Mouse (Mus musculus): ENCODE results near the gene Cox6b2.
A peak's percentile ranks its signal among the peaks of the same experiment; 100 is the strongest.
"Not testable (repeated sequence)": the region's sequence is repeated elsewhere in the genome, so short reads cannot be mapped to it uniquely, and the experiment has no call there.

Cox6b2 gene

DNA sequence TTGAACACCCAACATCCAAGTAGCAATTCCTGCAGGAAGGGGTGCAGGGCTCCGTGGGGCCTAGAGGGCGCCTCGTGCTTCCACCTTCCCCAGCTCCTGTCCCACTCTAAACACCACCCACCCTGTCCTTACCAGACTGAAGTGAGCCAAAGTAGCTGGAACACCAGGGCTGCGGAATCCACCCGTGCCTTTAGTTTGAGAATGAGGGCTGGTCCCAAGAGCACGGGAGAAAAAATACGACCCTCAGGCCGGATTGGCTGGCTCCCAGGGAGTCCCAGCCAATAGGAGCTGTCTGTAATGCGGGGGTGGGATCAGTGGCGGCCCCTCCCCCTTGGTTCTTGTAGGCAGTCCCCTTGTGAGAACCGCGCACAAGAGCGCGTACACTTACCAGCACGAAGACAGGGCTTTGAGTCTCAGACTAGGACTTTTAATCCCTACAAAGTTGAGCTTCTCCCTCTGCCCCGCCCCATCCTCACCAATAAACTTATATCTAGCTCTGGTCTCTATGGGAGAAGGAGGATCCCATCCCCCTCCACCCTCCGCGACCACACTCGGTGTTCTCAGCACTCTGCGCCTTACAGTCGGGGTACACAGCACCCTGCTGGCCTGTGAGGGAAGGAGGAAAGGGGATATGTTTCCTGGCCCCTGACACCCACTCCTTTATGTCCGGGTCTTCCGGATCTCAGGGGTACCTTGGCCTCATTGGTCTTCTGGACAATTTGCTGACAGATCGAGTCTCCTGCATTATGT, at the start of gene Cox6b2:
TSS of gene Cox6b2 (minus strand) at position 274 of the 750 bp plus-strand sequence.
- DNase-seq (ENCODE audit: low spot score): peak; percentile 91

DNA sequence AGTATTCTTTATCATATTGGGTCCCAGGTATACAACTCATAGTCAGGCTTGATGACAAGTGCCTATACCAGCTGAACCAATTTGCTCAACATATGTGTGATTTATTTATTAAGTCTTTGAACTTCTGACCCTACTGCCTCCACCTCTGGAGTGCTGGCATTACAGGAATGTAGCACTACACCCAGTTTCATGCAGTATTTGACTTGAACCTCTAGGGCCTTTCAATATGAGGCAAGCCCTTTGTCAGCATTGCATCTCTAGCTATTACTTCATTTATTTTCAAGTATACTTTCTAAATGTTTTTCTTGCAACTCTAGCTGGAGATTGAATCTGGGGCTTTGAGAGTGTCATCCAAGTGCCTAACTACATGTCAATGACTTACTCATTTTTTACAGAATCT, 49.4 kb upstream of the Cox6b2 start:
- DNase-seq (ENCODE audit: low spot score): no peak

DNA sequence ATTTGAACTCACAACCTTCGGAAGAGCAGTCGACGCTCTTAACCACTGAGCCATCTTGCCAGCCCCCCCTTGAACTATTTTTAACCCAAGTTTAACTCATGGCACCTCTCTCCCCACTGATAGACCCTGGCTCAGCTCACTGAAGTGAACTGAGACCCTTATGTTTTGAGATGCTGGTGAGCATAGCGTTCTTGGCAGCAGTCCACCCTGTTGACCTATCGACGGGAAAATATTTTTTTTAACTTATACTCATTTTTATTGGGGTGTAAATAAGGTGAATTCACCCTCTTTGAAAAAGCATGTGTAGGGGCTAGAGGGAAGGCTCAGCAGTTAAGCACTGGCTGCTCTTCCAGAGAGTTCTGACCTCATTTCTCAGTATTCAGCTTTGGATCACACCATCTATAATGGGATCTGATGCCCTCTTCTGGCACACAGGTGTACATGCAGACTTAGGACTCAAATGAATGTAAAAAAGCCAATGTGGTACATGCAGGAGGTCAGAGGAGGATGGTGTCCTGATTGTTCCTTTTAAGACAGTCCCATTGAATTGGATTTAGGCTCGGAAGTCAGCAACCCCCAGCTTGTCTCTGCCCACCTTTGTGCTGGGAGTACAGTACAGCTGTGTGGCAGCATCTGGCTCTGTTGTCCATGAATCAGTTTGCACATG, 43.0 kb upstream of the Cox6b2 start:
- peak; percentile 65 for DNase-seq (ENCODE audit: low spot score)

DNA sequence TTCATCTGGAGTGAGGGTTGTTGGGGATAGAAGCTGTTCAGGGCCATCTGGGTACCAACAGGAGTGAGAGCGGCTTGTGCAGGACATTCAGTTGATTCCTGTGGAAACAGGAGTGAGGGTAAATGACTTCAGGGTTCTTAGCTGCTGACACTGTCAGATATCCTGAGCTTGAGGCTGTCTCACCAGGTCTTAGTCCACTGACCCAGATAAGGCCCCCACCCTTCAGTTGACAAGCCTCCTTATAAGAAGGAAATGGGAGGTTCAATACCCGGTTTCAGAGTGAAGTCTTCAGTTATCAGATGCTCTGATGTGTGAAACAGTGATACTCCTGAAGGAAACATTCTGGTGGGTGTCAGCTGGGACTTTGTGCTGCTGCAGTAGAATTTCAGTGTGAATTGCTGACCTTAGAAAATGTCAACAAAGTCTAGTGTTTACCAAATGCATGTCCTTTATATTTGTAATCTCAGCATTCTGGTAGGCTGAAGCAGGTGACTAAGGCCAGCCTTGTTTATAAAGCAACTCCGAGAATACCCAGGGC, 41.8 kb upstream of the Cox6b2 start:
- DNase-seq (ENCODE audit: low spot score): no peak

DNA sequence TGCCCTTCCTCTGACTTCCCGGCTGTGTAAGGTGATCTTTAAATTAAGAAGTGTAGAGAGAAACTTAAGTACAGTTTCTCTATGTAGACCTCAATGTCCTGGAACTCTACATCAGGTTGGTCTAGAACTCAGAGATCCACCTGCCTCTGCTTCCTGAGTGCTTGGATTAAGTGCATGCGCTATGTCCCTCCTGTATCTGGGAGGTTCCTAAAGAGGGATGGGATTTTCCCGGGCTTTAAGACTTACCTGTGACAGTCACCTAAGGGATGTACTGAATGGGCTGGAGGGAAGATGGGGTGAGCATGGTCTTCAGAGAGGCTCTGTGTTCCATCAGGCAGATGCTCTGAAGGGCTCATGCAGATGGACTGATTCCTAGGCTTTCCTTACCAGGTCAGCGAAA, 40.8 kb upstream of the Cox6b2 start:
- DNase-seq (ENCODE audit: low spot score): no peak

DNA sequence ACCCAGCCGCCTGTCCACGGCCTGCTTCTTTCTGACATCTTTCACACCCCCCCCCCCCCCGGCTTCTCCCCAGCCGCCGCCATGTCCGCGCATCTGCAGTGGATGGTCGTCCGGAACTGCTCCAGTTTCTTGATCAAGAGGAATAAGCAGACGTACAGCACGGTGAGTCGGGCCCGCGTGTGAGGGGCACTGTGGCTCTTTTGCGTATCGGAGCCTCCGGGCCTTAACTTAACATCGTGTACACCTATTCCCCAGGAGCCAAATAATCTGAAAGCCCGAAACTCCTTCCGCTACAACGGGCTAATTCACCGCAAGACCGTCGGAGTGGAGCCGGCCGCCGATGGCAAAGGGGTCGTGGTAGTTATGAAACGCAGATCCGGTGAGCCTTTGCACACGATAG, 40.4 kb upstream of the Cox6b2 start:
- DNase-seq (ENCODE audit: low spot score): not testable (repeated sequence)

DNA sequence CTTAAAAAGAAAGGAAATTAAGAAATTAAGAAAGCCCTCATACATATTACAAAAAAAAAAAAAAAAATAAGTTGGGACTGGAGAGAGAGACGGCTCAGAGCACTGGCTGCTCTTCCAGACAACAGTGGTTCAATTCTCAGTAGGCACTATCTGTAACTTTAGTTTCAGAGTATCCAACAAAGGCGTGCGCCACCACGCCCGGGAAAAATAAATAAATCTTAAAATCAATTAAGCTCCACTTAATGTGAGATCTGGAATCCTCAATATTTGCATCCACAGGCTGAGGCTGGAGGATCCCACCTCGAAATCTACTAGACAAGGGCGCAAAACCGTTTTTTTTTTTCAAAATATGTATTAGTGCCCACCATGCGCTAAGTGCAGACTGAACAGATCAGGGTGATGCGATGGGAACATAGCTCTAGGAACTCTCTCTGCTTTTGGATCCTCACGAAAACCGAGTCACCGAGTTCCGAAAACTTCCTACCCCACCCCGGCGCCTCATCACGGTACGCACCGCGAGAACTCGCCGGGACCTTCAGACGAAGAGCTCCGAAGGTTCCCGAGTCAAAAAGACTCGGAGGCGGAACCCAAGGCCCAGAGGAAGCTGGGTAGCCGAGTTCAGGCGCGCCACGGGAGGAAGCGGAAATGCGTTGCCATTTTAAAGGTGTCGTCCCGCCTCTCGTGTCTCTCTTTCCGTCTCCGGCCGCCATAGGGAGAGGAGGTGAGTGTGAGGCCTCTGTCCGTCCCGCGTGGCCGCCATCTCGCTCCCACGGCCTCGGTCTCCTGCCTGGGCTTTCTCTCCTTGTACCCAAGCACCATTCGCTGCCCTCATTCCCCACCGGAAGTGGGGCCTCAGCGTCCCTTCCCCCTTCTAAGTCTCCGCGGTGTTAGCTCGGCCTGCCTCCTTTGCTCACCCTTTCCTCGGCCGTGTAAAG, 39.7 kb upstream of the Cox6b2 start, which contains the start of gene Rpl28:
TSS of gene Rpl28 (plus strand) at position 597 of the 935 bp plus-strand sequence.
- DNase-seq (ENCODE audit: low spot score): peak; percentile 97

DNA sequence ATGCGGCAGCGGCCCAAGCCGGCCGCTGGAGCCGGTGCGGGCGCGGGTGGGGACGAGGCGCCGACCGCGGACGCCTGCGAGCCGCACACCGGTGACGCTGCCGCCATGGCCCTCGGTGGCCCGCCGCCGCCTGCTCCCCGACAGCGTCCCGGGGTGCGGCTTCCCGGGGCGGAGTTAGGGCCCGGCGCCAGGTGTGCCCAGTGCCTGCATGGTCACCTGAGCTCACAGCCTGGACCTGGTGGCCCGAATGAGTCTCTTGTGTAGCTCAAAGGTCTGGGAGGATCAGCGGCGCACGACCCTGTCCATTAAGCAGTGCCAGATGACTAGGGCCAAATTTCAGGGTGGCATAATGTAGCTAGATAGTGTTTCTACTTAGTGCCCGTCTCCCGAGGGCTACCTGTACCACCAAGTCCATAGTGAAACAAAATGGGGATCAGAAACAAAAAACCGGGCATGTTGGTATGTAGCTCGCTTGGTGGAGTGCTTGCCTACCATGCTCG, 36.6 kb upstream of the Cox6b2 start, which contains the start of gene Tmem238:
TSS of gene Tmem238 (minus strand) at position 221 of the 500 bp plus-strand sequence.
- DNase-seq (ENCODE audit: low spot score): no peak

DNA sequence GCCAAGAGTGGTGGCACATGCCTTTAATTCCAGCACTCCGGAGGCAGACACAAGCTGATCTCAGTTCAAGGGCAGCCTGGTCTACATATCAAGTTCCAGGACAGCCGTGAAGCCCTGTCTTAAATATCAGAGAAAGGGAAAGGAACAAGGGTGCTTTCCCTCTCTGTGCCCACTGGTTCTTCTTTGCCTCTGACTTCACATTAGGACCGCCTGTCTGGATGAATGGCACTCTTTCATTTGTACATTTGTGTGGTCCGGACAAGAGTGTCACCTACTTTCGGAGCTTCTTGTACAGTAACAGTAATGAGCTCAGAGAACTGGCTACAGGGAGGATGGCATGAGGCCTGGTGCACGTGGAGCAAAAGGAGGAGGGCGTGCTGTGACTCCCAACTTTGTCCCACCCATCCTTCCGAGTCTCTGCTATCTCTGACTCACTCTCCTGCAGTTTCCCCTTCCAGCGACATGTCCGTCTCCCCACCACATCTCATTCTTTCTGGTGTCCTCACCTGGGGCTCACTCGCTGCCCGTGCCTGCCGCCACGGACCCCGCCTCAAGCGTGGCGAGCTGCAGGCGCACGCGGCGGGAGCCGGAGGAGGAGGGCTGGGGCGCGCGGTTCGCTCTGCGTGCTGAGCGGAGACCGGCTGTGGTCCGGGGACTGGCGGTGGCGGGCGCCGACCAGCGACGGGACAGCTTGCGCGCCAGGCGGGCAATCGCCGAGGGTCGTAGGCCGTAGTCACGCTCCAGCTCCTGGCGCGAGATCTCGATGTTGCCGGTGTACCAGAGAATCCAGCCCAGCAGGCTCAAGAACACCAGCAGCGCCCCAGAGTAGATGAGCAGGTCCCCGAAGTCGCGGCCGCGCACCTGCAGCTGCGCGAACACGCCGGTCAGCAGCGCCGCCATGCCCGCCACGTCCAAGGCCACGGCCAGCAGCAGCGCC, 35.9 kb upstream of the Cox6b2 start:
- DNase-seq (ENCODE audit: low spot score): peak; percentile 67

DNA sequence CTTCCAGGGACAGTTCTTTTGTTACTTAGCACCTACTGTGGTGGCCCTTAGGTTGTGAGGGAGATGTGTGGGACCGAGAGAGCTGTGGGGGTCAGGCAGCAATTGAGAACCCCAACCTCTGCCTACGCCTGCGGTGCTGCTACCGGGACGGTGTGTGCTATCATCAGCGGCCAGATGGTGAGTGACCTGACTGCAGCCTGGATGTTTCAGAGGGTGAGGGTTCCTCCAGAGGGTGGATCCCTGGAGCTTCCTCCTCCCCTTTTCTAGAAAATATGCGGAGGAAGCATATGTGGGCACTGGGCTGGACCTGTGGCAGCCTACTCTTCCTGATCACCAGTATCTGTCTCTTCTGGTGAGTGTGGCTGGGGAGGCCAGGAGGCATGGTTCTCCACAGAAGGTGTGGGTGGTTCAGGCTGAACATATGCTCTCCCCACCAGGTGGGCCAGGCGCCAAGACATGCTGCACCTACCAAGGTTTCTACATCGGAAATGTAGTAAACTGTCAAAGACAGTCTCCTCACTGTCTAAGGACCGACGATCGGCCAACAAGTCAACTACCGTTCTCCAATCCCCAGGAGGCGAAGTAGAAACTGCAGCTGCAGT, 30.9 kb upstream of the Cox6b2 start:
- DNase-seq (ENCODE audit: low spot score): no peak

DNA sequence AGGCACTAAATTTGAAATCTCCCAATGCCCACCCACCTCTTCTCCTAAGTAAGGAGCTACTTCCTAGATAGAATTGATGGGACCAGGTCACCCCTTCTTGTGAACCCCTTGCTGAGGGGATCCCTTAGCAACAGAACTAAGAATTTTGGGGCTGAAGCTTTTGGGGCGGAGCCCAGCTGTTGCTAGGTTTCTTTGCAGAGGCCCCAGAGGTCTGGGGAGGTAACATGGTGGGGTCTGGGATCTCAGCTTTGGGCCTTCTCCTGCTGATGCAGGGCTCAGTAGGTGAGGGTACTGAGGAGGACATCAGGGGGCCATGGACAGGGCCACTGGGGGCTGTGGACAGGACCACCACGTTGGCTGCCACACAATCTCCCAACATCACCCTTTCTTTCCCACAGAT, 29.9 kb upstream of the Cox6b2 start, which contains the start of the genes Il11 and Tmem190:
TSS of gene Il11 (minus strand) at position 101 of the 400 bp plus-strand sequence.
TSS of gene Tmem190 (plus strand) at position 179 of the 400 bp plus-strand sequence.
- DNase-seq (ENCODE audit: low spot score): no peak

DNA sequence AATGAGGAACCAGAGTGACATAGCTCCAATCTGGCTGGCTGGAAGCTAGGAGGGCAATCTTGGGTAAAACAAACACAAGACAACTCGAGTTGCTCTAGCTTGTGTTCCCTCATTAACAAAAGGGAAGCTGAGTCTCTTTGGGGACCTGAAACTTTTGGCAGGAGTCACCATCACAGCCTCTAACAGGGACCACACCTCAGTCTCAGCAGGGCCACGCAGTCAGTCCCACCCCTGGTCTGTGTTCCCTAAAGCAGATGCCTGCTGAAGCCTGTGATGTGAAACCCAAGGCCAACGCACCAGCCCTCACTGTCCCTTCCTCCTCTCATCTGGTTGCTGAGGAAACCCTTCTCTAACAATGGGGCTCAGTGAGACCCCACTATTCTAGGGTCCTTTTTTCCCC, 29.2 kb upstream of the Cox6b2 start:
- DNase-seq (ENCODE audit: low spot score): no peak

DNA sequence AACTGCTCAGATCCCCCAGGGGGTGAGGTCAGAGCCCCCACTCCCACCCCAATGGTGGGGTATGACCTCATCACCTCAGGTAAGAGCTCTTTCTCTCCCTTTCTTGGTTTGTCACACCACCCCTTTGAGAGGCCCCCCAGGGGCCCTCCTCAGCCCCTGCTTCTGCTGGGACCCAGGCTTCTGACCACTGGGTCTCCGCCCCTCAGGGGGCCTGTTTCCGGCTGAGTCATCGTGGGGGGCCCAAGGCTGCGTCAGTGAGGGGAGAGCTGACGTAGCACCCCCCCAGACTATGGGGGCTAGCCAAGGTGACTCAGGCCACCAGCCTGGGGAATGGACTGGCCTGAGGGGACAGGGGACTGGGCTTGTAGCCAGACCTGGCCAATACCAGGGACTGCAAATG, 27.0 kb upstream of the Cox6b2 start:
- DNase-seq (ENCODE audit: low spot score): no peak

DNA sequence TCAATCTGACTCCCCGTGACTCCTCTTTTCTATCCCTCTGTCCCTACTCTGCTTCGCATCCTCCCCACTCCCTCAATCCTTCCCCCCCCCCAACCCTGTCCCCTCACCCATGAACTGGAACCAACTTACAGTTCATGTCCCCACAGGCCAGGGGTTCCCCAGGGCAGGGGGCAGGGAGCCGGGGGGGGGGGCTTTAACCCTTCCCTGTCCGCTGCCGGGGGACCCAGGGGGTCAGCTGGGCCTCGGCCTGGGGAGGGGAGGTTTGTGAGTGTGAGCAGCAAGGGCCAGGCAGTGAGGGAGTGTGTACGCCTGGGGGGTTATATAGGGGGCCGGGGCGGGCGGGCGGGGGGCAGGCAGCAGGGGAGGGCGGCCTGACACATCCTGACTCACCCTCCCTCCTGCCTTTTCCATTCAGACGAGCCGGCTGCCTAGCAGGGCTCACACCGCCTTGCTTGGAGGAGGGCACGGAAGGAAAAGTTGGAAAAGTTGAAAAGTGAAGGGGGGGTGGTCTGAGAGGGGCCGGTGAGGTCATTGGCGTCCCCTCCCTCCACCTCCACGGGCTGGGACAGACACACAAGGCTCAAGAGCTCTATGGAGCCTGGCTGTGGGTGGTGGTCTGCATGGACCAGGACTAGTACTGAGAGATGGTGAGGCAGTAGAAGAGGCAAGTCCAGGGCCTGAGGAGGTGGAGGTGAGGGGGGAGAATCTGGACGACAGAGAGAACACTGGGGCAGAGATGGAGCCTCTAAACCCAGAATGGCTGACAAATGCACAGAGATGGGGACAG, 25.1 kb upstream of the Cox6b2 start:
- no peak for DNase-seq (ENCODE audit: low spot score)

DNA sequence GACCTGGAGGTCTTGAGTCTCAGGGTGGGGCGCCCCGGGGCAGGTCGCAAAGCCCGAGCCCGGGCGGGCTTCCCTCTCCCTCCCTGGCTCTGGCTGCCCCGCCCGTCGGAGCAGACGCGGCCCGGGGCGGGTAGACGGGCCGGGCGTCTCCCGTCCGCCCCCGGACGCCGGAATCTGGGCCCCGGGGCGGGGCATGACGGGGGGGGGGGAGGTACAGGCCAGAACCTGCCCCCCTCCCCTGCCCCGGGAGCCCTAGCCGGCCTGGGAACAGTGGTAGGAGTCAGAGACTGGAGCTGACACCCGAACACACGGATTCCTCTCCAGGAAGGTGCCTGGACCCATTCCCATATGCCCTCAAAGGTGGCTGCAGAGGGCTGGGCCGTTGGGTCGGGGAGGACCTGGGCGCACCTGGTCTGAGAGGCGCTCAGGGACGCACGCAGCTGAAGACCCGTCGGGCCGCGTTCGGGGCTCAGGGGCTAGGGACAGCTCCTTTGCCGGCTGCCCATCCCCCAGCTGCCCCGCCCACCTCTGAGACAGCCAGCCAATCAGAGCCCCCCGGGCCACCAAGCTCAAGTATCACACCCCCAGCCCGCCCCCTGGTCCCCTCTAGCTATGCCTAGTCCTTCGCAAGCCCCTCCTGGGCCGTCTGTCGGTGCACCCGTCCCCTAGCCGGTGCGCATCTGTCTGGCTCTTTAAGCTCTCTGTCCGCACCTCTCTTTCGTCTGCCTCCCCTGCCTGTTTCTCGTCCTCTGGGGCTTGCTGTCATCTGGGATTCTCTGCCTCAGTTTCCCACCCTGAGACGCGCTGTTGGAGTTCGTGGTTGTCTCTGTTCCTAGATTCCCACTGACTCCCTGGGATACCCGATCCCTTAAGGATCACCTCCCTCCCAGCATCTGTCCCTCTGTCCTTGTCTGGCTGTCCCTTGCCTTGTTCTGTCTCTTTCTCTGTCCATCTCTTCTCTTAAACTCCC, 24.3 kb upstream of the Cox6b2 start:
- DNase-seq (ENCODE audit: low spot score): no peak

DNA sequence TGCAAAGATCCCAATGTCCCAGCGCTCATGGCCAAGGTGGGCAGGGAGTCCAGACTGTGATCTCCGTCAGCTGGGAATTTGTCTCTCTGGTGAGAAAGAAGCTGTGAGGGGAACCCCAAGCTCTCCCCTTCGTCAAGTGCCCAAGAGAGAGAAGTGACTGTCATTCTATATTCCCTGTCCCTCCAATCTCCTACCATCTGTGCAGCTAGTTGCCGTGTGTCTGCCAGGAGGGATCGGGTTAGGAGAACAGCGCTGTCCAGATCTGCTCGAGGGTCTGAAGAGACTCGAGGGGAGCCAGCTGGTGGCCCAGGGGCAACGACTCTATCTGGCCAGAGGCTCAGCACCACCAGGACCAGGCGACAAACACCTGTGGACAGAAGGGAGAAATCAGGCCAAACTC, 23.2 kb upstream of the Cox6b2 start:
- DNase-seq (ENCODE audit: low spot score): no peak

DNA sequence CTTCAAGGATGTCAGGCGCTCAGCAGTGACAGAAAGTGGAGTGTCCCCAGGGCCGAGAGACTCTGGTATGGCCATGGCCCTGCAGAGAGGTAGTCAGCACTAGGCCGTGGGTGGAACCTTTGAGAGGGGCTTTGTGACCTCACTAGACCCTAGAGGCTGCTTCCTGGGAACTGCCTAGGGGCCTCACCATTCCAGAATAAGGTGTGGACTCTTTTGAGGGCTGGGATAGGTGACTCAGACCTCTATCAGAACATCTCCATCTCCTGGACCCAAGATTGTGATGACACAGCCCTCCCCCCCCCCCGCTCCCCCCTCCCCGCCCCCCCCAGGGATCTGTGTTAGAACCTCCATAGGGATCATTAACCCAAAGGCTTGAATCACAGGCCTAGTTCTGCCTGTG, 18.3 kb upstream of the Cox6b2 start, which contains the start of gene Fam71e2:
TSS of gene Fam71e2 (minus strand) at position 101 of the 400 bp plus-strand sequence.
- no peak for DNase-seq (ENCODE audit: low spot score)
